Mouse (Mus musculus): ENCODE measurements around the gene Stk38l. TPM values are rescaled to one million over a fixed set of nuclear protein-coding genes. Genes with fewer than 3 reads are reported as not detected.
A peak's percentile ranks its signal among the peaks of the same experiment; 100 is the strongest.
"Not testable (repeated sequence)": the region's sequence is repeated elsewhere in the genome, so short reads cannot be mapped to it uniquely, and the experiment has no call there.

Gene Stk38l
- polyA plus RNA-seq, 1 experiment from 2014 or later: 21.8 TPM

GRCm38 (mm10) chr6:146770005-146770745 lies 45.4 kb downstream of the Stk38l start:
- WGBS: 65% methylated on average over 6 of the region's 6 CpGs
- no peak for ATAC-seq (replicated peaks; ENCODE audit: low FRiP score, low TSS enrichment, low read depth)
- Histone ChIP-seq H3K4me2 (ENCODE audit: low read length) (no peak overlapping the region), H3K4me3 (ENCODE audit: low read depth, low read length) (no peak overlapping the region), H3K36me3 (ENCODE audit: control insufficient read depth, insufficient read depth, low read length) (peaks cover 61% of the 10 kb centered on the region), H3K4me1 (replicated peaks; ENCODE audit: control insufficient read depth, insufficient read depth, low read length) (no peaks in the 10 kb centered on the region), H3K27me3 (replicated peaks; ENCODE audit: control insufficient read depth, insufficient read depth, low read length) (no peaks in the 10 kb centered on the region), H3K9ac (ENCODE audit: low read length) (no peak overlapping the region), H3K9me3 (ENCODE audit: control insufficient read depth, low read length) (no peaks in the 10 kb centered on the region), H3K27ac (ENCODE audit: low read depth) (0 out of 2 replicates have a peak overlapping the region, but pooled peaks have one; percentile 11)
- peak; percentile 25 for DNase-seq (ENCODE audit: low spot score)

GRCm38 (mm10) chr6:146770808-146771207 lies 46.0 kb downstream of the Stk38l start:
- DNase-seq (ENCODE audit: low spot score) (peak; percentile 33), ATAC-seq (replicated peaks; ENCODE audit: low FRiP score, low TSS enrichment, low read depth) (no peak)
- peaks cover 61% of the 10 kb centered on the region for H3K36me3 ChIP-seq (ENCODE audit: control insufficient read depth, insufficient read depth, low read length)
- no peaks in the 10 kb centered on the region for H3K4me1 ChIP-seq (replicated peaks; ENCODE audit: control insufficient read depth, insufficient read depth, low read length)
- H3K27me3 ChIP-seq (replicated peaks; ENCODE audit: control insufficient read depth, insufficient read depth, low read length): no peaks in the 10 kb centered on the region
- no peak overlapping the region for H3K4me3 ChIP-seq (ENCODE audit: low read depth, low read length)
- WGBS: 88% methylated on average over 5 of the region's 5 CpGs
- H3K27ac ChIP-seq (ENCODE audit: low read depth): no peak overlapping the region
- no peak overlapping the region for H3K9ac ChIP-seq (ENCODE audit: low read length)
- no peak overlapping the region for H3K4me2 ChIP-seq (ENCODE audit: low read length)
- H3K9me3 ChIP-seq (ENCODE audit: control insufficient read depth, low read length): no peaks in the 10 kb centered on the region

GRCm38 (mm10) chr6:146775864-146776263 lies 51.1 kb downstream of the Stk38l start:
- 81% methylated on average over 8 of the region's 8 CpGs for WGBS
- ATAC-seq (replicated peaks; ENCODE audit: low FRiP score, low TSS enrichment, low read depth): not testable (repeated sequence)

DNA sequence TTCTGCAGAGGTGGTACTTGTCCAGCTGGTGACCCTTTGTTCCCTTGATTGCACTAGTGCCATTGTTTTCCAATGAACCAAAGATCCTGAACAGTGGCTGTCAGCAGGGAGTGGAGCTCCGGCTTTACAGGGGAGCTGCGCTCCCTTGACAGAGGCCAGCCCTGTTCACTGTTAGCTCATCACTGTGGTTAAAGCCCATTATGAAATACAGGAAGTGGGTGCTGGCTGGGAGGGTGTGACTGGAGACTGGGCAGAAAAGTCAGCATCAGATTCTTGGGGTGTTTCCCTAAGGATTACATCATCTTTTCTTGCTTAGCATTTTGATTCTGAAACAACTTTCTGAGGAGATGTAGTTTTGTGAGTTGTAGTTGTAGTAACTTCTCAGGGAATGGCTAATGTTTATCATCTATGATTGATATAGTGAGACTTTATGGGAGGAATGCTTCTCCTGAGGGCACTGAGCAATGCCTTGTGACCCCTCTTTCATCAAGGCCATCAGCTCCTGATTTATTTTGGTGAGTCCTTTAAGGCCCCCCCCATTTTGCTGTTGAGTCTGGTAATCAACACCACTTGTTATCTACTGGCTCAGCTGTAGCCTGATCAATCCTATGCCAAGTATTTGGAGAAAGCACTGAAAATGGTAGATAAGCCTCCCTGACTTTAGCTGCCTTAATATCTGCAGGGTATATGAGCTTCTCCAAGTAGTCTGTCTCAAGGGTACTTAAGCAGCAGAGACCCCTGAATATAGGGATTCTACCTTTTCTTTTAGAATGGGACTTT lies 52.0 kb downstream of the Stk38l start:
- Histone ChIP-seq H3K9ac (ENCODE audit: low read length) (no peak overlapping the region), H3K4me3 (ENCODE audit: low read depth, low read length) (no peak overlapping the region), H3K27ac (ENCODE audit: low read depth) (no peak overlapping the region), H3K9me3 (ENCODE audit: control insufficient read depth, low read length) (no peaks in the 10 kb centered on the region), H3K36me3 (ENCODE audit: control insufficient read depth, insufficient read depth, low read length) (peaks cover 25% of the 10 kb centered on the region), H3K27me3 (replicated peaks; ENCODE audit: control insufficient read depth, insufficient read depth, low read length) (no peaks in the 10 kb centered on the region), H3K4me2 (ENCODE audit: low read length) (no peak overlapping the region), H3K4me1 (replicated peaks; ENCODE audit: control insufficient read depth, insufficient read depth, low read length) (no peaks in the 10 kb centered on the region)
- 57% methylated on average over 2 of the region's 2 CpGs for WGBS
- no peak for ATAC-seq (replicated peaks; ENCODE audit: low FRiP score, low TSS enrichment, low read depth)
- no peak for DNase-seq (ENCODE audit: low spot score)

More at GRCm38 (mm10) chr6:146775864-146776263, 51.1 kb downstream of the Stk38l start:
- not testable (repeated sequence) for H3K4me2 ChIP-seq (ENCODE audit: low read length); H3K27ac ChIP-seq (ENCODE audit: low read depth); H3K4me1 ChIP-seq (replicated peaks; ENCODE audit: control insufficient read depth, insufficient read depth, low read length); H3K4me3 ChIP-seq (ENCODE audit: low read depth, low read length); H3K27me3 ChIP-seq (replicated peaks; ENCODE audit: control insufficient read depth, insufficient read depth, low read length); H3K9me3 ChIP-seq (ENCODE audit: control insufficient read depth, low read length); H3K9ac ChIP-seq (ENCODE audit: low read length); DNase-seq (ENCODE audit: low spot score)
- peaks cover 34% of the 10 kb centered on the region for H3K36me3 ChIP-seq (ENCODE audit: control insufficient read depth, insufficient read depth, low read length)

DNA sequence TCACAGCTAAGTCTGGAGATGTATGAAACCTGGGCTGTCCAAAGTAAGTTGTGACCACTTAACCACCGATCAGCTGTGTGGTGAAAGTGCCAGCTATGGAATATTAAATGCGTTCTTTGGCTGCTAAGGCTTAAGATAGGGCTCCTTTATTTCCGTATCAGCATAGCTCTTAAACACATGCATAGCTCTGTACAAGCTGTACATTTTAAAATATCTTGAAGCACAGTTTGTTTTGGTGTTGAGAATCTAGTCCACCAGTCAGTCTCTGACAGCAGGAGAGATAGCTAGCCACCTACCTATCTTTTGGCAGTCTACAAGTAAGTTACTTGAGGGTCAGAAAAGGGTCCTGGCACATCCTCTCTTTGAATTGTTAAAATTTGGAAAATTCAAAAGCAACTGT lies 53.3 kb downstream of the Stk38l start:
- Histone ChIP-seq H3K4me3 (ENCODE audit: low read depth, low read length) (no peak overlapping the region), H3K36me3 (ENCODE audit: control insufficient read depth, insufficient read depth, low read length) (peaks cover 17% of the 10 kb centered on the region), H3K9me3 (ENCODE audit: control insufficient read depth, low read length) (no peaks in the 10 kb centered on the region), H3K27ac (ENCODE audit: low read depth) (no peak overlapping the region), H3K4me2 (ENCODE audit: low read length) (no peak overlapping the region), H3K9ac (ENCODE audit: low read length) (no peak overlapping the region), H3K4me1 (replicated peaks; ENCODE audit: control insufficient read depth, insufficient read depth, low read length) (no peaks in the 10 kb centered on the region), H3K27me3 (replicated peaks; ENCODE audit: control insufficient read depth, insufficient read depth, low read length) (no peaks in the 10 kb centered on the region)
- WGBS: 93% methylated on average over 3 of the region's 3 CpGs
- no peak for ATAC-seq (replicated peaks; ENCODE audit: low FRiP score, low TSS enrichment, low read depth)
- DNase-seq (ENCODE audit: low spot score): no peak

- DNase-seq (ENCODE audit: low spot score) (no peak), ATAC-seq (replicated peaks; ENCODE audit: low FRiP score, low TSS enrichment, low read depth) (no peak)
- Histone ChIP-seq H3K4me1 (replicated peaks; ENCODE audit: control insufficient read depth, insufficient read depth, low read length) (no peaks in the 10 kb centered on the region), H3K36me3 (ENCODE audit: control insufficient read depth, insufficient read depth, low read length) (no peaks in the 10 kb centered on the region), H3K4me2 (ENCODE audit: low read length) (no peak overlapping the region), H3K27ac (ENCODE audit: low read depth) (no peak overlapping the region; the same call in 1 of the 2 replicates), H3K9me3 (ENCODE audit: control insufficient read depth, low read length) (peaks cover 6% of the 10 kb centered on the region; the same call in 1 of the 2 replicates), H3K27me3 (replicated peaks; ENCODE audit: control insufficient read depth, insufficient read depth, low read length) (no peaks in the 10 kb centered on the region), H3K9ac (ENCODE audit: low read length) (no peak overlapping the region), H3K4me3 (ENCODE audit: low read depth, low read length) (no peak overlapping the region)
- 76% methylated on average over 3 of the region's 3 CpGs for WGBS
These were observed 56.8 kb downstream of the Stk38l start for GRCm38 (mm10) chr6:146781566-146781965.

GRCm38 (mm10) chr6:146793527-146793926 lies 68.7 kb downstream of the Stk38l start:
- Histone ChIP-seq H3K4me3 (ENCODE audit: low read depth, low read length) (no peak overlapping the region), H3K9ac (ENCODE audit: low read length) (no peak overlapping the region), H3K27ac (ENCODE audit: low read depth) (no peak overlapping the region), H3K4me2 (ENCODE audit: low read length) (no peak overlapping the region), H3K4me1 (replicated peaks; ENCODE audit: control insufficient read depth, insufficient read depth, low read length) (no peaks in the 10 kb centered on the region), H3K27me3 (replicated peaks; ENCODE audit: control insufficient read depth, insufficient read depth, low read length) (no peaks in the 10 kb centered on the region), H3K36me3 (ENCODE audit: control insufficient read depth, insufficient read depth, low read length) (no peaks in the 10 kb centered on the region), H3K9me3 (ENCODE audit: control insufficient read depth, low read length) (no peaks in the 10 kb centered on the region)
- no peak for DNase-seq (ENCODE audit: low spot score)
- WGBS: 69% methylated on average over 3 of the region's 3 CpGs
- ATAC-seq (replicated peaks; ENCODE audit: low FRiP score, low TSS enrichment, low read depth): no peak

DNA sequence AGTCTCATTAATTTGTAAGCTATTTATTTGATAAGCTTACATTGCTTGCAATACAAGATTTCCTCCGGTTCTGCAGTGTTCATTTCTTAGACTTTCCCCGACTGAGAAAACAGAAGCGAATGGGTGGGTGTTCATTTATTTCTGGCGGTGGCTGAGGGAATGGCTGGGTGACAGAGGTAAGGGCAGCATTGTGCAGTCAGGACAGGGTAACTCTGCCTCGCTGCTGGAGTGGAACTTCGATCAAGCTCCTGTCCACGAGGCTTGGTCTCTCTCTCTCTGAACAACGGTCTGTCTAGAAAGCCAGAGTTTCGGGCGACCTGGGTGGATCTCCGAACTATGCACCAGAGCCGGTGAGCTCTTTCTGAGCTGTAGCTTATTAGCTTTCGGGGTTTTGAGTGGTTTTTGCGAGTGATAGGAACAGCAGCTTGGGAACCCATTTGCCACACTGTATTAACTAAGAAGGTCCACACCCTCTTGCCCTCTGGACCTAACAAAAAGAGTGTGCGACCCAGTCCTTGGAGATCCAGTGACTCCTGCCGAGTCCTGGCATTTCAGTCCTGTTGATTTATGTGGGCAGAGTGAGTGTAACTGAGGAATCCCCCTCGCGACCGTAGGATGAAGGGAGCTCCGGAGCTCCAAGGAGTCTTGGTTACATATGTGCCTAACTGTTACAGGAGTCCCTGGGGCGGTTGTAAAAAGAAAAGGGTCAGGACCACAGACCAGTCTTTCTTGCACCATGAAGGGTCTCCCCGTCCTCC lies 70.5 kb downstream of the Stk38l start:
- WGBS: 18% methylated on average over 22 of the region's 22 CpGs
- Histone ChIP-seq H3K9ac (ENCODE audit: low read length) (peak overlapping the region; percentile 53), H3K4me3 (ENCODE audit: low read depth, low read length) (peak overlapping the region; percentile 55), H3K27me3 (replicated peaks; ENCODE audit: control insufficient read depth, insufficient read depth, low read length) (no peaks in the 10 kb centered on the region), H3K36me3 (ENCODE audit: control insufficient read depth, insufficient read depth, low read length) (no peaks in the 10 kb centered on the region), H3K4me1 (replicated peaks; ENCODE audit: control insufficient read depth, insufficient read depth, low read length) (no peaks in the 10 kb centered on the region), H3K9me3 (ENCODE audit: control insufficient read depth, low read length) (no peaks in the 10 kb centered on the region), H3K27ac (ENCODE audit: low read depth) (no peak overlapping the region), H3K4me2 (ENCODE audit: low read length) (peak overlapping the region; percentile 75)
- ATAC-seq (replicated peaks; ENCODE audit: low FRiP score, low TSS enrichment, low read depth) (peak; percentile 47), DNase-seq (ENCODE audit: low spot score) (no peak)
